Mouse (Mus musculus) heart, adult 18-20 months (tissue): ENCODE results near the gene Igfals. TPM values are rescaled to one million over a fixed set of nuclear protein-coding genes. Genes with fewer than 3 reads are reported as not detected.

Experiments
- total RNA-seq, 2 experiments: library from RNA; stranded (reverse); gene quantifications; 2 replicates each; pipeline ENCODE4 v1.2.3; 2021

The Igfals gene
- total RNA-seq, 2 experiments from 2014 or later = 12.0 to 12.4 TPM

Other genes starting within 250 kb of the Igfals start
- 100 to 1,000 TPM; 104 to 108 TPM for gene Tsc2, start 233.4 kb upstream of the Igfals start, total RNA-seq
- gene Nthl1, start 233.3 kb upstream of the Igfals start, total RNA-seq = 1 to 10 TPM; 2.6 to 3.1 TPM
- 100 to 1,000 TPM in 1 of 2 experiments, 10 to 100 TPM in 1; 88.2 to 103 TPM for gene Slc9a3r2, start 215.7 kb upstream of the Igfals start, total RNA-seq
- gene Npw, start 207.5 kb upstream of the Igfals start, total RNA-seq = not detected
- gene Zfp598, start 196.3 kb upstream of the Igfals start, total RNA-seq = 10 to 100 TPM; 16.4 to 17.2 TPM
- under 1 TPM in 1 of 2 experiments, not detected in 1; 0.17 TPM for gene Syngr3, start 176.0 kb upstream of the Igfals start, total RNA-seq
- 10 to 100 TPM; 24.0 to 24.3 TPM for gene Gfer, start 169.8 kb upstream of the Igfals start, total RNA-seq
- gene Noxo1, start 169.8 kb upstream of the Igfals start, total RNA-seq = under 1 TPM; 0.77 to 0.99 TPM
- gene Tbl3, start 158.3 kb upstream of the Igfals start, total RNA-seq = 10 to 100 TPM; 18.0 to 20.1 TPM
- gene Rnf151, start 147.9 kb upstream of the Igfals start, total RNA-seq = not detected
- gene Rps2, start 147.9 kb upstream of the Igfals start, total RNA-seq = 100 to 1,000 TPM; 701 to 738 TPM
- gene Ndufb10, start 141.5 kb upstream of the Igfals start, total RNA-seq = 1,000 to 10,000 TPM in 1 of 2 experiments, 100 to 1,000 TPM in 1; 976 to 1,178 TPM
- gene Rpl3l, start 138.2 kb upstream of the Igfals start, total RNA-seq = 100 to 1,000 TPM; 390 to 433 TPM
- 100 to 1,000 TPM; 181 to 183 TPM for gene Msrb1, start 129.4 kb upstream of the Igfals start, total RNA-seq
- gene Hs3st6, start 113.0 kb upstream of the Igfals start, total RNA-seq = under 1 TPM in 1 of 2 experiments, not detected in 1; 0.33 TPM
- gene Meiob, start 61.7 kb upstream of the Igfals start, total RNA-seq = under 1 TPM in 1 of 2 experiments, not detected in 1; 0.15 TPM
- 10 to 100 TPM; 86.0 to 91.0 TPM for gene Hagh, start 25.9 kb upstream of the Igfals start, total RNA-seq
- gene Fahd1, start 15.6 kb upstream of the Igfals start, total RNA-seq = 10 to 100 TPM; 92.1 to 96.6 TPM
- gene Nubp2, start 20.4 kb downstream of the Igfals start, total RNA-seq = 10 to 100 TPM; 20.0 to 21.3 TPM
- 10 to 100 TPM; 28.1 to 34.0 TPM for gene Spsb3, start 20.6 kb downstream of the Igfals start, total RNA-seq
- gene Eme2, start 29.1 kb downstream of the Igfals start, total RNA-seq = 10 to 100 TPM; 18.4 to 22.3 TPM
- gene Mrps34, start 29.1 kb downstream of the Igfals start, total RNA-seq = 100 to 1,000 TPM in 1 of 2 experiments, 10 to 100 TPM in 1; 99.9 to 125 TPM
- gene Nme3, start 30.5 kb downstream of the Igfals start, total RNA-seq = 10 to 100 TPM; 33.8 to 36.0 TPM
- 10 to 100 TPM; 55.9 to 64.8 TPM for gene Mapk8ip3, start 71.0 kb downstream of the Igfals start, total RNA-seq
- 10 to 100 TPM in 1 of 2 experiments, 1 to 10 TPM in 1; 8.9 to 11.2 TPM for gene Jpt2, start 94.7 kb downstream of the Igfals start, total RNA-seq
- 10 to 100 TPM in 1 of 2 experiments, 1 to 10 TPM in 1; 9.5 to 10.7 TPM for gene Cramp1l, start 149.8 kb downstream of the Igfals start, total RNA-seq
- gene Ift140, start 150.1 kb downstream of the Igfals start, total RNA-seq = 1 to 10 TPM; 3.5 to 5.5 TPM
- 10 to 100 TPM; 41.5 to 48.0 TPM for gene Tmem204, start 217.6 kb downstream of the Igfals start, total RNA-seq
- 10 to 100 TPM; 11.1 to 14.5 TPM for gene Telo2, start 250.0 kb downstream of the Igfals start, total RNA-seq